Mouse (Mus musculus): ENCODE measurements around the gene Maea. TPM values are rescaled to one million over a fixed set of nuclear protein-coding genes. Genes with fewer than 3 reads are reported as not detected.

The Maea gene
- polyA plus RNA-seq, 1 experiment from 2014 or later, result 139 TPM

GRCm38 (mm10) chr5:33420313-33420712, 85.0 kb downstream of the Maea start:
- Histone ChIP-seq H3K4me1 (no peaks in the 10 kb centered on the region), H3K9ac (no peak overlapping the region), H3K36me3 (replicated peaks) (0 out of 2 replicates have a peak, but pooled peaks cover 8% of the 10 kb centered on the region), H3K27ac (no peak overlapping the region), H3K4me3 (no peak overlapping the region), H3K4me2 (no peak overlapping the region), H3K9me3 (no peaks in the 10 kb centered on the region), H3K27me3 (replicated peaks) (no peaks in the 10 kb centered on the region)
- ATAC-seq (replicated peaks), result no peak
- 78% methylated on average over 3 of the region's 3 CpGs for WGBS

Other genes starting within 250 kb of the Maea start
- gene Slc5a1, start 231.3 kb upstream of the Maea start, polyA plus RNA-seq (2015; fragmentation: Nextera tagmentation; extraction: Ambion mirVana), result 0.06 and 0.10 TPM in 2 replicates
- 4.1 and 5.2 TPM in 2 replicates for gene Spon2, start 117.1 kb upstream of the Maea start, polyA plus RNA-seq (2015; fragmentation: Nextera tagmentation; extraction: Ambion mirVana)
- 545 and 591 TPM in 2 replicates for gene Ctbp1, start 60.5 kb upstream of the Maea start, polyA plus RNA-seq (2015; fragmentation: Nextera tagmentation; extraction: Ambion mirVana)
- 9.0 and 9.7 TPM in 2 replicates for gene Uvssa, start 43.0 kb downstream of the Maea start, polyA plus RNA-seq (2015; fragmentation: Nextera tagmentation; extraction: Ambion mirVana)
- 0.33 TPM in 1 of 2 replicates, not detected in the other for gene Nkx1-1, start 98.5 kb downstream of the Maea start, polyA plus RNA-seq (2015; fragmentation: Nextera tagmentation; extraction: Ambion mirVana)

Data from midbrain, embryonic 15.5 days (tissue).